Mouse (Mus musculus): ENCODE results near the gene Inpp5d.
"Not testable (repeated sequence)": the region's sequence is repeated elsewhere in the genome, so short reads cannot be mapped to it uniquely, and the experiment has no call there.

Gene Inpp5d

DNA sequence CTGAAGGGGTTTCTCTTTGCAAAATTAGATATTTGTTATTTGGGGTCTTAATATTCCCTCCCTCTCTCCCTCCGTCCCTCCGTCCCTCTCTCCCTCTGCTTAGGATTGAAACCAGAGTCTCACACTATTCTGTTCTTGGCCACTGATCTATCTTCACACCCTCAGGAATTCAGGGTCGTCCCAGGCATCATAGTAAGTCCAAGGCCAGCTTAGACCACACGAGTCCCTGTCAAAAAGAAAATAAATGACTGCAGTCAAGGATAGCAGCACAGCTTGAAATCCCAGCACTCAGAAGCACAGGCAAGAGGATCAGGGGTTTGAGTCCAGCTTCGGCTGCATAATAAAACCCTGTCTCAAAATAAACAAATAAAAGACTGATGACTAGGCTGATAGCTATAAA, 35.0 kb downstream of the Inpp5d start:
- DNase-seq (ENCODE audit: low spot score in 2 of 2): no peak

DNA sequence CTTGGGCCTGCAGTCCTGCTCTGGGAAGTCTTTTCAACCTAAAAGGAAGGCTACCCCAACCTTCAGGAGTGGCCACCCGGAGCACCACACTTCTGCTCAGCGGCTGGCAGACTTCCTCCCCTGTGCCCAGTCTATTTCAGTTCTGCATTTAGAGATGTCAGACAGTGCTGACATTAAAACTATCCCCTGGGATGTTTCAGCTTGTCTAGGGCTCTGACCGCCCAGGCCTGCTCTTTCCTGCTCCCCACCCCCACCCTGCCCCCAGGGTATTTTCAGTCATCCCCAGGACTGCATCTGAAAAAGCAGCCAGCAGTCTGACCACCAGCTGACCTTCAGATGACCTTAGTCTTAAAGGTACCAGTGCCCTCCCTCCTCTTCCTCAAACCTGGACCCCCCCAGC, 38.0 kb downstream of the Inpp5d start:
- no peak for DNase-seq (ENCODE audit: low spot score in 2 of 2)

DNA sequence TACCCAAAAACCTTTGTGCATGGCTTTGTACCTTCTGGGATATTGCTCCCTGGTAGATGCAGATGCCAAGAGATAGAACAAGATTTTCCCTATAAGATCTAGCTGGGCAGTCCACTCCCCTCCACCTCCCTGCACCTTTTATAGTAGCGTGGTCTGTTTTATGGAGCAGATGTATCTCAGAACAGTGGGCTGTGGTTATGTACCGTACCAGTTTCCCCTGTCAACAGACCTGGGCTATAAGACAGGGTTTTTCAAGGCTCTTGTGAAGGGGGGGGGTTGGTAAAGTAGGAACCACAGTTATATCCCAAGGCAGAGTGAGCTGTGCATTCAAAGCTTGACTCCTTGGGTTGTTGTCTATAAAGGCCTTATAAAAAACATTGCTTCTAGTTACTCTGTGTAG, 38.4 kb downstream of the Inpp5d start:
- DNase-seq (ENCODE audit: low spot score in 2 of 2): no peak

DNA sequence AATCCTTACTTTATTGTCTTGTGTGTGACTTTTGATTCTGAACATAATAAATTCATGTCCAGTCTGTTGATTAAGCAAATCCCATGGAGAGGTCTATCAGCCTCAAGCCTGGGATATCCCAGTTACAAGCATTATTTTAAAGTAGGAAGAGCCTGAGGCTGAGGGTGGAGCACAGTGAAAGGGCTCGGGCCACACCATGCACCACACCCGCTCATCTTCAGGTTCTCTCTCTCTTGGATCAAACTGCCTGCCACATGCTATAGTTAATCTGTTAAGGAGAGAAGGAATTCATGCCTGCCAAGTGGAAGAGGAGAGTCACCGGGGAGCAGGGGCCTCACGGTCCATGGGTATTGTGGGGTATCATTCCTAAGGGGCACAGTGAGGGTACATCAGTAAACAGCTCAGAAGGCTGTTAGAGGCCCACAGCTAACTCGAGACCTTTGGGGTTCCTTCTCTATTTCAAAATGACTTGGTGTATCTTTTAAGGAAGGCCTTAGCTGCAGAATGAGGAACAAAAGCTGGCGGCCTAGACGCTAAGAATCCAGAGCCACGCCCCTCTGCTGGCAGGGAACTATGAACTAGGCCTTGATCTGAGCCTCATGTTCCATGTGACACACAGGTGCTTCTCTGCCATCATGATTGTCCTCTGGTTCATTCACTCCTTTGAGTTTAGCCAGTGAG, 39.0 kb downstream of the Inpp5d start:
- peak in 1 of 2 experiments; percentile 13 for DNase-seq (ENCODE audit: low spot score in 2 of 2)

DNA sequence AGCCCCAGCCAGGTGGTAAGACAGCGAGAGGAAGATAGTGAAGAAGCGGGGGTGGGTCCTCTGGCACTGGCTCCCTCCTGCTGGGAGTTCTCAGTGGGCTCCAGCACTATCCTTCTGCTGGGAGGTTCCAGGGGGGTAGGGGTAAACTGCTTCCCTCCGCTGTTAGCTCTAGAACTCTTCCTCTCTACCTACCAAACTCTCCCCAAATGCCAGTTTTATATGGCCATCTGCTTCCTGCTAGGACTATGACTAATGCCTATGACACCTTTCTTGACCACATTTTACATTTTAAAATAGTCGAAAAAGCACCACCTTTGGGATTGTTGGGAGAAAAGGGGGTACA, 39.5 kb downstream of the Inpp5d start:
- DNase-seq (ENCODE audit: low spot score in 2 of 2): no peak

DNA sequence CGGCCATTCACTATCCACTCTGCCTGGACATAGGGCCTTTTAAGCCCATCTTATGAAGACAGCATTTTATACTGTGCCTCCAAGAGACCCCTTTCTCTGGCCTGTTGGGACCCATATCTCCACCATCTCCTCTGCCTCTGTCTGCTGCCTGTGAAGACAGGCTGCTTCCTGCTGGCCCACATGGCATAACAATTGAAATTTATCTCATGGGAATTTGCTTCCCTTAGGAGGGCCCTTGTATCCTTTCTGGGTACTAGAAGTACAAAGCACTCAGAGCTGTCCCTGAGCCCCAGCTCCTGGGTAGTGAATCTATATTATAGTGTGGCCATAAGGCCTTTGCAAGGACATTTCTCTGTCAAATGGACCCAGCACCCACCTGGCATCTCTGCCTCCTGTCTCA, 40.6 kb downstream of the Inpp5d start:
- DNase-seq (ENCODE audit: low spot score in 2 of 2): no peak

DNA sequence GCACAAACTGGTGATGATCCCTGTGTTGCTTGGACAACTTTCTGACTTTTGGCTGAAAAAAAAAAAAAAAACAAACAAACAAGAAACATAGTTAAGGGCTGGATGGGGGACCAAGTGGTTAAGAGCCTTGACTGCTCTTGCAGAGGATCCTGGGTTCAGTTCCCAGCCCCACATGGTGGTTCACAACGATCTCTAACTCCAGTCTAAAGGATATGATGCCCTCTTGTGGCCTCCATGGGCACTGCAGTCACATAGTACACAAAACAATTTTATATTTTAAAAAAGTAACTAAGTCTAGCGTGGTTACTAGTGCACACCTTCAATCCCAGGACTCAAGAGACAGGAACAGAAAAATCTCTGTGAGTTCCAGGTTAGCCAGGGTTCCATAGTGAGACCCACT, 43.9 kb downstream of the Inpp5d start:
- no peak for DNase-seq (ENCODE audit: low spot score in 2 of 2)

DNA sequence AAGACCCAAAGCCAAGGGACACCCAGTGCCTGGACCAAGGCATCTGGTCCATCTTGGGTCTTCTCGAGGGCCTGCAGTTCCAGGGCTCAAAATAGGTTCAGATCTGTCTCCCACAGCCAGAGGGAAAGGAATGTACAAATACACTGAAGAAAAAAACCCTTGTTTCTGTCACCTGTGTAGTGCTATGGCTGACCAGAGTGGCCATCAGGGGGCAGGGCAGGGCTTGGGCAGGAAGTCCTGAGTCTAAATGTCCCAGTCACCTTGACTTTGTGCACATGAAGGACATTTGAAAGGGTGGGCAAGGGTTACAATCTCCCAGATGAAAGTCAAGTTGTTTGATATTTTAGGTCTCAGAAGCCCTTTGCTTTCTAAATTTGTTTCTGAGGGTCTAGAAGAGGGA, 46.9 kb downstream of the Inpp5d start:
- no peak for DNase-seq (ENCODE audit: low spot score in 2 of 2)

DNA sequence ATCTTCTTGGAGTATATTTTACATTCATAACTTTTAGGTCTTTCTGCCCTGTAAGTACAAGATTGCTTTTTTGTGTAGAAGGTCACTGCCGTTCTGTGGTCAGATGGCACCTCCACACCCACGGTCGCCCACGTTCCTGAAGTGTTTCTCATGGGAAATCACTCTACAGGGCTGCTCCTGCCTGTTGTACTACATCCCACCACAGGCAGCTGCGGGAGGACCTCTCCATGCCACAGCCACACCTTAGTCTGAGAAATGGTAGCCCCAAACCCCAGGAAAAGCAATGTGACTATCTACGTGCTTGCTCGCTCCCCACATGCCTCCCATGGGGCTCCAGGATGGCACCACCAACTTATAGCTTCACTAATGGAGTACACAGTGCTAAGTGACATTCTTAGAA, 48.2 kb downstream of the Inpp5d start:
- no peak for DNase-seq (ENCODE audit: low spot score in 2 of 2)

DNA sequence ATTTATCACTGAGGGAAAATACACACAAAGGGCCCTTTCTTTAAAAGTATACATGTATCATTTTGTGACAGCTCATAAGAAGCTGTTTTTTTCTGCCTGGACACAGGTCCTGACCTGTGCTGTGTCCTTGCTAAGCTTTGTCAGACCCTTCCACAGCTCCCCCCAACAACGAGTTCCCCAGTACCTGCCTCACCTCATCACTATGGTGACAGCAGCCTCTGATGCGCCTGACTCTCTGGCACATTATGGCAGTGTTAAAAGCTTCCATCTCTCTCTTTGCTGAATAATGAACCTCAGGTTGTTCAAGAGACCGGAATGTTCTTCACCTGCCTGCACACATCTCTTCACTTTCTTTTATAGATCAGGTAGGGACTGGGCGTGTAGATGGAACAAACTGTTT, 51.4 kb downstream of the Inpp5d start:
- no peak for DNase-seq (ENCODE audit: low spot score in 2 of 2)

DNA sequence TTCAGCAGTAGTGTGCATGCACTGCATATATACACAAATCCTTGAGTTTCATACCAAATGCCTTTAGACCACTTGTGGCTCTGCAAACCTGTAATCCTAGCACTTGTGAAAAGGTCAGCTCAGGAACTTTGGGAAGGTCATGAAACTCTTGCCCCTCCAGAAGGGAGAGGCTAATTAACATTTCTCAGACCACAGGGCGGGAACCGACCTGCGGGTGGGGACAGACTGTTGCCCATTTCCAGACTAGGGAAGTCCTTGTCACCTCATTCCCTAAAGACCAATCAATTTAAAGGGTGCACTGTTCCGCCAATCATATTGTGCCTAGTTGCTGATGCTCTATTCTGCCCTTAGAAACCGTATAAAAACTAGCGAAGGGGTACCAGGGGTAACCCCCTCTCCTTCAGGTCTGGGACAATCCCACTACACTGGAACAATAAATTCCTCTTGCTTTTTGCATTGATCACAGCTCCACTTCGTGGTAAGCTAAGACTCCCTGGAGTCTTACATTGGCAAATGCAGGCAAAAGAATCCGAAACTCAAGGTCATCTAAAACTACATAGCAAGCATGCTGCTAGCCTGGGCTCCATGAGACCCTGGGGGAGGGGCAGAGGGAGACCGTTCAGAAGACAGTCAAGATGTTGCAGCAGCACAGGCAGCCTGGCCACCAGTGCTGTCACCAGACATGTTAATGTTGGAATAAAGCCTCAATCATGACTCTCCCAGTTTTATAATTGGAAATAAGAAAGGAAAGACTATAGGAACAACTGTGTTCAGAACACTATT, 53.9 kb downstream of the Inpp5d start:
- DNase-seq (ENCODE audit: low spot score in 2 of 2): no peak

DNA sequence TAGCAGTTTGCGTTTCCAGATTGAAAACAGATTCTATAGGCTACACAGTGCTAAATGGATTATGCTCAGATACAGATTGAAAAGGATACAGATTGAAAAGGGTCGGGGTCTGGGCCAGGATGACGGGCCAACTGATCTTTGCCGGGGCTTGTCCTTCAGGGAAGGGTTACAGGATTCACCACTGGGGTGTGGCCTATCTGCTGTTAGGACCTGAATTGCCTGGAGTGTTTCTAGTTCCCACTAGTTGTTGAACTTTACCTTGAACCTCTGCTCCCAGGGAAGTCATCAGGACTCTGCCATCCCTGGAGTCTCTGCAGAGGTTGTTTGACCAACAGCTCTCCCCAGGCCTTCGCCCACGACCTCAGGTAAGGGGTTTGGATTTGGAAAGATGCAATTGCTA, 55.9 kb downstream of the Inpp5d start:
- DNase-seq (ENCODE audit: low spot score in 2 of 2): no peak

DNA sequence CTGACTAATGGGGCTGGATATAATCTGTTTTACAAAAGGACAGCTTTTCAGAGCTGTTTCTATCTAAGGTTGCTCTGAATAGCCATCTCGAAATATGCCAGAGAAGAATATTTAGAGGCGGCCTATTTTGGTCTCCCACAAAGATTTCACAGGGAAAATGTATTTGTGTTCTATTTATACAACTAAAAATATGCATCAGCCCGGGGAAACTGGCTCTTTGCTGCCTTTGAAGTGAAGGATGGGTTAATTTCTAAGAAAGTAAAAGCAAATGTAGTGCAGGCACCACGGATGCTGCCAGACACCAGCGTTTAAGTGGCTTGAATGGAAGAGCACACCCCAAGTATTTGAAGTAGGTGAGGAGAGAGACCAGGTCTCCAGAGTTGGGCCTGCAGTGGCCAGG, 59.0 kb downstream of the Inpp5d start:
- DNase-seq (ENCODE audit: low spot score in 2 of 2): no peak

DNA sequence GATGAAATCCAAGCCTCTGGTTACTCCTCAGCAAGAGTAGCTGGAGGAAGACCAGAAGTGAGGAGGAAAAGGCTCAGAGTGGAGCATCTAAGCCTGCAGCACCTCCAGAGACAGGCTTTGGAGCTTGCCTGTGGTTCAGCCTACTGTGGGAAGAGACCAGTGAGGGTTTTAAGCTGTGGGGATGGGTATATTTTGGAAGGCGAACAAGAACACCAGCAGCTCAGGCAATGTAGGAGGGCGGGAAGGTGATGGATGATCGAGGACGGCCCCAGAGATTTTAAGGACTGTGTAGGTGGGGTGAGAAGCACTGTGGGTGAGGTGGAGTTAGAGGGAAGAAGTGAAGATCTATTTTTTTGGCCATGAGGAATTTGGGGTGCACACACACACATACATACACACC, 60.8 kb downstream of the Inpp5d start:
- DNase-seq (ENCODE audit: low spot score in 2 of 2): no peak

DNA sequence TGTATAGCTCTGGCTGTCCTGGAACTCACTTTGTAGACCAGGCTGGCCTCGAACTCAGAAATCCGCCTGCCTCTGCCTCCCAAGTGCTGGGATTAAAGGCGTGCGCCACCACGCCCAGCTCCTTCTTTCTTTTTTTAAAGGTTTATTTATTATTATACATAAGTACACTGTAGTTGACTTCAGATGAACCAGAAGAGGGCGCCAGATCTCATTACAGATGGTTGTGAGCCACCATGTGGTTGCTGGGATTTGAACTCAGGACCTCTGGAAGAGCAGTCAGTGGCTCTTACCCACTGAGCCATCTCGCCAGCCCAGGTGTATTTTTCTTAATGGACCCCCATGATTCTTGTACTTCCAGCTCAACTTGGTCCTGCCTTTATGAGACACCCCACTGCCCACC, 62.4 kb downstream of the Inpp5d start:
- not testable (repeated sequence) for DNase-seq (ENCODE audit: low spot score in 2 of 2)

DNA sequence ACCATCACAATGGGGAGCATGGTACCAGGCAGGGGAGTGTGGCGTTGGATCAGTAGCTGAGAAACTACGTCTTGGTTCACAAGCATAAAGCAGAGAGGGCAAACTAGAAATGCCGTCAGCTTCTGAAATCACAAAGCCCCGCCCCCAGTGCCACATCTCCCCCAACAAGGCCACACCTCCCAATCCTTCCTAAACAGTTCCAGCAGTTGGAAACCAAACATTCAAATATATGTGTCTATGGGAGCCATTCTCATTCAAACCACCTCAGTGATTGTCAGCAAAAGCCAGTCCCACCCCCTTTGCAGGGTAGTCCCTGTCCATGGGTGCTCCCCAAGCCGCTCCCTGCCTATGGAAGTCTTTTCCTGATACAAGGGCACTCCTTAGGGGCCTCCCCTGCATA, 64.0 kb downstream of the Inpp5d start:
- no peak for DNase-seq (ENCODE audit: low spot score in 2 of 2)

DNA sequence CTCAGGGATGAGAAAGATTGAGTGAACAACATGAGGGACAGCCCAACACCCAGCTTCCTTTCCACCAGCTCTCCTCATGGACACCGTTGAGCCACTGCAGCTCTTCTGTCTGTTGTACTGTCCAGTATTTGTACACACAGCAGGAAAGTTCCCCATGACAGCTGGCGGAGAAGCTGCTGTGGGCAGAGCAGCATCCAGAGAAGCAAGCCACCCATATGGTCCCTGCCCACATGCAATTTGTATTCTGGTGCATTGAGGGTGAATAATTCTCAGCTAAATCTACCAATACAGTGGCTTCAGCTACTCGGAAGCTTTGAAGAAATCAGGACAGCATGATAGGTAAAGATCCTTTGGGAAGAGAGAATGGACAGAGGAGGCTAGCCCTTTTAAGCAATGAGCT, 64.7 kb downstream of the Inpp5d start:
- DNase-seq (ENCODE audit: low spot score in 2 of 2): no peak

DNA sequence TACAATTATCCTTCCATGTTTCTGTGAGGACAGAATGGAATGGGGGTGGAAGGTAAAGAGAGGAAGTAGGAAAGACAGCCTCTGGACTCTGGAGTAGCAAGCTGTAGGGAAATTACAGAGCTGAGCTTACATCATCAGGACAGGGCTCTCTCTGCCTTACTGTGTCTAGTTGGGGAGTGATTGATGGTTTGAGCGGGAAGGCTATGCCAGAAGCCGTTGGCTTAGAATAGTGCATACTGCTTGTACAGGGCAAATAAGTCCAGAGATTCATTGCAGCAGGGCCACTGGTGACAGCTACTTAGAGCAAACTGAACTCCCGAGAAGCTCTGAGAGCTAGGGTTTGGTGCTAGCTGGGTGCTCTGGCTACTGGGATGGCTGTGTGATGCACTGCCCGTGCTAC, 66.2 kb downstream of the Inpp5d start:
- no peak for DNase-seq (ENCODE audit: low spot score in 2 of 2)

DNA sequence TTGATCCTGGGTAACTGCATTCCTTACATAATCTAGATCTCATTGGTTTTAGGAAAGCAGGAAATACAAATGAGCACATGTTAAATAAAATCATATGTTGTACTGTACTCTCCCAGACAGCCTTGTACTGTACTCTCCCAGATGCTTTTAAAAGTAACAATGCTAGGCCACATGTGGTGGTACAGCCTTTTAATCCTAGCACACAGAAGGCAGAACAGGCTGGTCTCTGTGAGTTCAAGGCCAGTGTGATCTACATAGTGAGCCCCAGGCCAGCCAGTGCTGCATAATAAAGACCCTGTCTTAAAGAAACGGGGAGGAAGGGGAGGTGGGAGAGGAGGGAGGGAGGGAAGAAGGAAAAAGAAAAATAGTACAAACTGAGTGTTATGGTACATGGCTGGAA, 66.9 kb downstream of the Inpp5d start:
- no peak for DNase-seq (ENCODE audit: low spot score in 2 of 2)

DNA sequence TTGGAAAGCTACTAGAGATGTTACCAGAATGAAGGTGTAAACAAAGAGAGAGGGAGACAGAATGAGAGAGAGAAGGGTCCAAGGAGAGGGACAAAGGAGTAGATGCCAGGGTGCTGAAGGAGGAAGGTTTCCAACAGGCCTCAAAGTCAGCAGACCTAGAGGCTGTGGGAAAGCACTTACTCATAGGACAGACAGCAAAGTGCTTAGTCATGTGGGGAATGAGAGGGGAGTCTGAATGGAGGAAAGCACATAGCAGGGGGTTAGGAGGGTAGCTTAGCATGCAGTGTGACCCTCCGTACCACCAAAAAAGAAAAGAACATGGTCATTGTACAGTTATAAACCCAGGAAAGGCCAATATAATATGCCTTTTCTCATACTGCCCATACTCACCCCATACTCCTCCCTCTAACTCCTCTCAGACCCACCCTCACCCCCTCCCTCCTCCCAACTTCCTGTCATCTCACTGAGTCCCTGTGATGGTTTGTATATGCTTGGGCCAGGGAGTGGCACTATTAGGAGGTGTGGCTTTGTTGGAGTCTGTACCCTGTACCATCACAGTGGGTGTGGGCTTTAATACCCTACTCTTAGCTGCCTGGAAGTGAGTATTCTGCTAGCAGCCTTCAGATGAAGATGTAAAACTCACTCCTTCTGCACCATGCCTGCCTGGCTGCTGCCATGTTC, 69.7 kb downstream of the Inpp5d start:
- no peak for DNase-seq (ENCODE audit: low spot score in 2 of 2)

DNA sequence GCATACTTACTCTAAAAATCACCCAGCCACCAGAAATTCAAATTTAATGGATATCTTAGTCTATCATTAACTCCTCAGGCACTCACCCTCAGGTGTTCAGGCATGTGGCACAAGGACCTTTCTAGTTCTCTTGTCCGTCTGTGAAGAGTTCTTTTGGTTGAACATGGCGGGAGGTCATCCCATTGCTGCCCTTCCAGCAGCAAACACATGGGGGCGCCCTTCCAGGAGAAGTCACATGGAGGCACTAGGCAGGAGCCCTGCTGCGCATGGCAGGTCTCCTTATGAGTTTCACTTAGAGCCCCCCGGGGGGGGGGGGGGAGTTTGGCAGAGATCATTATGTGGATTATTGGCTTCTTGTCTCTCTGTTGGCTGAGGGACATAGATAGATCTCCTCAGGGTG, 76.2 kb downstream of the Inpp5d start:
- peak; percentile 8 to 14 for DNase-seq (ENCODE audit: low spot score in 2 of 2)

DNA sequence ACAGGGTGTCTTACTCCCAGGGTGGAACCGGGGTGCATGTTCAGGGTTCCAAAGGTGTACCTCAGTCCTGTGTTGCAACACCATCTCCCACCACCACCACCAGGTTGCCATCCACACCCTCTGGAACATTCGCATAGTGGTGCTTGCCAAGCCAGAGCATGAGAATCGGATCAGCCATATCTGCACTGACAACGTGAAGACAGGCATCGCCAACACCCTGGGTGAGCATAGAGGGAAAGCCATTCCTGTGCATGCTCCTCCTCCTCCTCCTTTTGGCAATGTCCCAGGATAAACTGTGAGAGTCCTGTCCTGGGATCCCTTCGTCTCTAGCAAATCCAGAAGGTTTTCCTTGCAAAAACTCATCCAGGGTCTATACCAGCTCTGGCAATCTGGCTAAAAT, 77.9 kb downstream of the Inpp5d start:
- no peak for DNase-seq (ENCODE audit: low spot score in 2 of 2)

DNA sequence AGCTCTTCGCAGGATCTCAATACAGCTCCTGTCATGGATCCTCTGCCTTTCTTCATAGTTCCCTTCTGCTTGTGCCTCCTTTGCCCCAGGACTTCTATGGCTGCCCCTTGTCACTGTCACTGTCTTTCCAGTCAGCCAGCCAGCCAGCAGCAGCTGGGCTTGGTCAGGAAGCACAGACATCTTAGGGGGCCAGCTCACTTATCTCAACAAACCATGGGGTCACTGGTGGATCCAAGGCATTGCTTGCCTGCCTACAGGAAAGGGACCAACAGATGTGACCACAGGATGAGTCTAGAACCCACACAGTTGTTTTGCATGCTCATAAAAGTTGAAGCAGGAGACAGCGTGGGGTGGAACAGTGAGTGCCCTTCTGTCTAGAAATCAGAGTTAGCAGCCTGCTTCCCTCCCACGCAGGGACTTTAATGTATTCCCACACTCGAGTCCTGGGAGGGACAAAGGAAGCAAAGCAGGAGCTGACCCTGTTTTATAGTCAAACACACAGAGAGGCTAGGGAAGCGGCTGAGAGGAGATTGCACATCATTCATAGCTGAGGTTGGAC, 79.9 kb downstream of the Inpp5d start:
- no peak for DNase-seq (ENCODE audit: low spot score in 2 of 2)

Measured in urinary bladder, postnatal 36 days (tissue).